8 mouse cellular contexts compared by ENCODE assay signal in genomic region chr11:75171186-75171865, GRCm38 (mm10). TPM values are rescaled to one million over a fixed set of nuclear protein-coding genes. Genes with fewer than 3 reads are reported as not detected.
DNase-seq lines count a peak whose midpoint lies in the region; ATAC-seq lines count a peak whose summit lies in the region.

No protein-coding gene starts in this region.

- H3K4me3 ChIP-seq in hindbrain, embryonic 10.5 days = peak overlapping the region; percentile 58
- H3K4me3 ChIP-seq in midbrain, embryonic 15.5 days = peak overlapping the region; percentile 83; the same call in 1 of the 2 replicates

- peak; percentile 43 for DNase-seq in kidney, postnatal 10 days
- DNase-seq in kidney, adult 9 months = no peak
- peak; percentile 47 to 51 for DNase-seq in cerebellum, postnatal 10 days
- no peak for DNase-seq in hindbrain, embryonic 10.5 days (ENCODE audit: low spot score)
- no peak for DNase-seq in right cerebral cortex, adult 18-20 months
- no peak for DNase-seq in natural killer cell, adult 2 months (ENCODE audit: low spot score in 2 of 2)
- DNase-seq in layer of hippocampus, postnatal 14 days (ENCODE audit: low spot score in 2 of 2) = no peak

- ATAC-seq in midbrain, embryonic 15.5 days (replicated peaks) = no peak

- no peak overlapping the region for H3K27ac ChIP-seq in hindbrain, embryonic 10.5 days
- H3K27ac ChIP-seq in midbrain, embryonic 15.5 days = no peak overlapping the region

- no peak overlapping the region for H3K9ac ChIP-seq in midbrain, embryonic 15.5 days

- no peaks in the 10 kb centered on the region for H3K9me3 ChIP-seq in hindbrain, embryonic 10.5 days
- H3K9me3 ChIP-seq in midbrain, embryonic 15.5 days = no peaks in the 10 kb centered on the region

- peaks cover 2% of the 10 kb centered on the region for H3K36me3 ChIP-seq in hindbrain, embryonic 10.5 days
- no peaks in the 10 kb centered on the region; the same call in 1 of the 2 replicates for H3K36me3 ChIP-seq in midbrain, embryonic 15.5 days (replicated peaks)

- WGBS in hindbrain, embryonic 10.5 days = 4% methylated on average over 17 of the region's 17 CpGs
- 7% methylated on average over 17 of the region's 17 CpGs for WGBS in midbrain, embryonic 15.5 days

- H3K4me2 ChIP-seq in midbrain, embryonic 15.5 days = peak overlapping the region; percentile 95

- H3K4me1 ChIP-seq in hindbrain, embryonic 10.5 days (replicated peaks) = peaks cover 75% of the 10 kb centered on the region
- peaks cover 74% of the 10 kb centered on the region for H3K4me1 ChIP-seq in midbrain, embryonic 15.5 days

- H3K27me3 ChIP-seq in hindbrain, embryonic 10.5 days (ENCODE audit: insufficient read depth, poor library complexity, severe bottlenecking) = peaks cover 86% of the 10 kb centered on the region
- H3K27me3 ChIP-seq in midbrain, embryonic 15.5 days (replicated peaks) = peaks cover 31% of the 10 kb centered on the region

RNA-seq across cellular contexts. Expression of gene Hic1, which starts 2.0 kb away (rescaled TPM):
- polyA plus RNA-seq in hindbrain, embryonic 10.5 days (2016; fragmentation: Nextera tagmentation; extraction: Ambion mirVana) = 0.15 and 0.52 TPM in 2 replicates
- 2.8 and 3.2 TPM in 2 replicates for polyA plus RNA-seq in midbrain, embryonic 15.5 days (2015; fragmentation: Nextera tagmentation; extraction: Ambion mirVana)
- total RNA-seq in layer of hippocampus, postnatal 14 days (2021) = 1 to 10 TPM; 3.3 to 4.5 TPM

RNA-seq across cellular contexts. Expression of gene Ovca2, which starts 7.3 kb away (rescaled TPM):
- polyA plus RNA-seq in hindbrain, embryonic 10.5 days (2016; fragmentation: Nextera tagmentation; extraction: Ambion mirVana) = 27.6 and 33.1 TPM in 2 replicates
- polyA plus RNA-seq in midbrain, embryonic 15.5 days (2015; fragmentation: Nextera tagmentation; extraction: Ambion mirVana) = 15.4 and 18.3 TPM in 2 replicates
- total RNA-seq in layer of hippocampus, postnatal 14 days (2021) = 10 to 100 TPM; 14.8 to 15.2 TPM

RNA-seq across cellular contexts. Expression of gene Dph1, which starts 19.7 kb away (rescaled TPM):
- polyA plus RNA-seq in hindbrain, embryonic 10.5 days (2016; fragmentation: Nextera tagmentation; extraction: Ambion mirVana) = 23.2 and 24.2 TPM in 2 replicates
- 13.1 and 14.0 TPM in 2 replicates for polyA plus RNA-seq in midbrain, embryonic 15.5 days (2015; fragmentation: Nextera tagmentation; extraction: Ambion mirVana)
- total RNA-seq in layer of hippocampus, postnatal 14 days (2021) = 10 to 100 TPM; 21.7 to 24.4 TPM

RNA-seq across cellular contexts. Expression of gene Rtn4rl1, which starts 22.3 kb away (rescaled TPM):
- 2.5 and 2.8 TPM in 2 replicates for polyA plus RNA-seq in hindbrain, embryonic 10.5 days (2016; fragmentation: Nextera tagmentation; extraction: Ambion mirVana)
- polyA plus RNA-seq in midbrain, embryonic 15.5 days (2015; fragmentation: Nextera tagmentation; extraction: Ambion mirVana) = 15.7 and 18.3 TPM in 2 replicates
- 10 to 100 TPM; 82.1 to 83.1 TPM for total RNA-seq in layer of hippocampus, postnatal 14 days (2021)

Comparison
In these comparisons a context has a peak if more than half of its experiments do, and no peak if none do; other contexts are left out.
1. DNase-seq: peak in kidney, postnatal 10 days (single experiment) and cerebellum, postnatal 10 days (2 of 2); none in kidney, adult 9 months (single experiment), hindbrain, embryonic 10.5 days (single experiment), right cerebral cortex, adult 18-20 months (single experiment), natural killer cell, adult 2 months (0 of 2) and layer of hippocampus, postnatal 14 days (0 of 2).